Mouse (Mus musculus): ENCODE results near the gene Podxl. TPM values are rescaled to one million over a fixed set of nuclear protein-coding genes. Genes with fewer than 3 reads are reported as not detected.

Gene Podxl
- polyA plus RNA-seq, 1 experiment from 2014 or later, result 13.2 TPM

DNA sequence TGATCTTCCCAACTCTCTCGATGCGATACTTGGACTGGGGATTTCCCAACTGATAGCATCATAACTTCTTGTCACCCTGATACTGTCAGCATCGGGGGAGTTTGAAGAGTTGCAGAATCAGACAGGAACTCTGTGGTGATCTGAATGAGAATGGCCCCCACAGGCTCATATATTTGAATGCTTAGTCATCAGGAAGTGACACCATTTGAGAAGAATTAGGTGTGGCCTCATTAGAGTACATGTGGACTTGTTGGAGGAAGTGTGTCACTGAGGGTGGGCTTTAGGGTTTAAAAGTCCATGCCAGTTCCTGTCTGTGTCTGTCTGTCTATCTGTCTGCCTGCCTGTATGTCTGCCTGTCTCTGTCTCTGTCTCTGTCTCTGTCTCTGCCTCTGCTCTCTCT, 31.9 kb downstream of the Podxl start:
- Histone ChIP-seq H3K36me3 (ENCODE audit: poor library complexity, severe bottlenecking) (peaks cover 10% of the 10 kb centered on the region), H3K4me2 (no peak overlapping the region), H3K27me3 (no peaks in the 10 kb centered on the region), H3K27ac (no peak overlapping the region), H3K9ac (no peak overlapping the region), H3K9me3 (replicated peaks) (no peaks in the 10 kb centered on the region), H3K4me1 (peaks cover 4% of the 10 kb centered on the region; the same call in 1 of the 2 replicates), H3K4me3 (no peak overlapping the region)
- no peak for ATAC-seq
- 94% methylated on average over 3 of the region's 3 CpGs for WGBS

DNA sequence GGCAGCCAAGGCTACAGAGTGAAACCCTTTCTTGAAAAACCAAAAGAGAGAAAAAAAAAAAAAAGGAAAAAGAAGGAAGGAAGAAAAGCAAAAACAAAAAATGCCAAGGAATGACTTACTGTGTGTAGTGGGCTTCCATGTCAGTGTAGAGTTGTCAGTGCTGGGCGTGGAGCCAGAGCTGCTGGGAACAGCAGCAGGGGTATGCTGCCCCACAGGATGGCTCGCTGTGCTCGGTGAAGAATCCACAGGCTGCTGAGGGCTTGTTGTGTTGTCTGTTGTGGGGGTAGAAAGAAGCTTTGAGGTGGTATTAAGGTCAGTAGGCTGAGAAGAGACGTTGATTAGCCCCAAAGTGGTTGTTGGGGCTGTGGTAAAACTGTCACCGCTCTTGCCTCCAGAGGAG, 35.4 kb downstream of the Podxl start:
- Histone ChIP-seq H3K9ac (no peak overlapping the region), H3K27ac (no peak overlapping the region), H3K36me3 (ENCODE audit: poor library complexity, severe bottlenecking) (peaks cover 42% of the 10 kb centered on the region), H3K27me3 (no peaks in the 10 kb centered on the region), H3K9me3 (replicated peaks) (no peaks in the 10 kb centered on the region), H3K4me3 (no peak overlapping the region), H3K4me1 (peaks cover 5% of the 10 kb centered on the region; the same call in 1 of the 2 replicates), H3K4me2 (no peak overlapping the region)
- no peak for ATAC-seq
- WGBS, result 85% methylated on average over 5 of the region's 5 CpGs

DNA sequence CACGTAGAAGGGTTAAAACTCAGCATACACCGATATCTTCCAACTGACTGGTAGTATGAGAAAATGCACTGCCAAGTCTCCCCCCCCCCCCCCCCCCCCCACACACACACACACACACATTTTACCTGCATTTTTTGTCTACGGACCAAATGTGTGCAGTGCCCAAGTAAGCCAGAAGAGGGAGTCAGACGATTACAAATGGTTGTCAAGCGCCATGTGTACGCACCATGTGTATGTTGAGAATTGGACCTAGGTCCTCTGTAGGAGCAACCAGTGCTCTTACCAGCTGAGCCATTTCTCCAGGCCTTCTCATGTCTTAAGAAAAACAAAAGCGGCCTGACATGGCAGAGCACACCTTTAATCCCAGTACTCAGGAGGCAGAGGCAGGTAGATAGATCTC, 35.9 kb downstream of the Podxl start:
- Histone ChIP-seq H3K4me1 (peaks cover 6% of the 10 kb centered on the region; the same call in 1 of the 2 replicates), H3K4me3 (no peak overlapping the region), H3K9me3 (replicated peaks) (no peaks in the 10 kb centered on the region), H3K36me3 (ENCODE audit: poor library complexity, severe bottlenecking) (peaks cover 46% of the 10 kb centered on the region), H3K9ac (no peak overlapping the region), H3K4me2 (no peak overlapping the region), H3K27ac (no peak overlapping the region), H3K27me3 (no peaks in the 10 kb centered on the region)
- 69% methylated on average over 7 of the region's 7 CpGs for WGBS
- no peak for ATAC-seq

DNA sequence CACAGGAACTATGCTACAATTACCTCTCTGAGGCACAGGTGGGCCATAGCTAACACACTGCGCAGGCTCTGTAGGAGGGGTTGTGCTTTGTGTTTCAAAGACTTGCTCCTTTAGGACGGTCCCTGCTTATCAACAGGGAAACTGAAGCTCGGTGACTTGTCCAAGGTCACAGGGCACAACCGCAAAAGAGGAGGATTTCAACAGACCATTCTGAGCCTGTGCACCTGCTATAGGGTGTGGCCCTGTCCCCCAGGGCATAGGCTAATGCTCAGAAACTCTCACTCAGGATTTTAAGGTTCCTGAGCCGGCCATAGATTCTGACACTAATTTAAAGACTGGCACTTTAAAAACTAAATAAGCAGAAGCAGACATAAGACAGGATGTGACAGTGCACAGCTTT, 36.9 kb downstream of the Podxl start:
- no peaks in the 10 kb centered on the region for H3K9me3 ChIP-seq (replicated peaks)
- ATAC-seq, result no peak
- H3K4me1 ChIP-seq, result 0 out of 2 replicates have a peak, but pooled peaks cover 3% of the 10 kb centered on the region
- H3K36me3 ChIP-seq (ENCODE audit: poor library complexity, severe bottlenecking), result peaks cover 56% of the 10 kb centered on the region
- H3K4me3 ChIP-seq, result no peak overlapping the region
- no peaks in the 10 kb centered on the region for H3K27me3 ChIP-seq
- H3K9ac ChIP-seq, result no peak overlapping the region
- H3K4me2 ChIP-seq, result no peak overlapping the region
- H3K27ac ChIP-seq, result no peak overlapping the region
- WGBS, result 91% methylated on average over 5 of the region's 5 CpGs

DNA sequence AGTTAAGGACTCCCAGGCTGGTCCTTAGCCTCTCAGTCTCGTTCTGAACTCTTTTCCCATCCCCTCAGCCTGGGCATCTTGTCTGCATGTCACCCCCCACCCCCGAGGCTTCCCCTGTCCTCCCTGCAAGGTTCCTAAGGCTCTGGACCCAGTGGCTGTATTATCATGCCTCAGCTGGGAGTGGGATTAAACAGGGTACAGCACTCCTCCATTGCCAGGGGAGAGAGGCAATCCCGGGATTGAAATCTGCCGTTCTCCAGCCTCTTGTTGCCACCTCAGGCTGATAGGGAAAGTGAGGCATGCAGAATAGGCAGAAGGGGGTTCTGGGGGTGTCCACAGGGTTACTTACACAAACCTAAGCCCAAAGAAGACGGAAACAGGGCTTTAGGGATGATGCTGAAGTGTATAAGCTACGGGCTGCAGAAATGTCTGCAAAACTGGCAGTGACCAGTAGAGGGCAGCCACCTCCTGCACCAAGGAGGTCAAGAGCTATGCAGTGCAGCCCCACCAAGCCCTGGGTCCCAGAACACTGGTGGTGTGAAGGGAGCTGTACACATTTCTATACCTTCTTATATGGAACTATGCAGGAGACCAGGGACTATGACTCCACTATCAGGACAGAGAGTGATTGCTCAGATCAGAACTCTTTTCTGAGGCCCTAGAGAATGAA, 38.4 kb downstream of the Podxl start:
- no peak overlapping the region for H3K9ac ChIP-seq
- no peak overlapping the region for H3K4me2 ChIP-seq
- 71% methylated on average over 6 of the region's 6 CpGs for WGBS
- H3K36me3 ChIP-seq (ENCODE audit: poor library complexity, severe bottlenecking), result peaks cover 62% of the 10 kb centered on the region
- H3K4me1 ChIP-seq, result 0 out of 2 replicates have a peak, but pooled peaks cover 3% of the 10 kb centered on the region
- no peaks in the 10 kb centered on the region for H3K9me3 ChIP-seq (replicated peaks)
- peak; percentile 73 for ATAC-seq
- no peak overlapping the region for H3K4me3 ChIP-seq
- H3K27ac ChIP-seq, result no peak overlapping the region
- no peaks in the 10 kb centered on the region for H3K27me3 ChIP-seq

DNA sequence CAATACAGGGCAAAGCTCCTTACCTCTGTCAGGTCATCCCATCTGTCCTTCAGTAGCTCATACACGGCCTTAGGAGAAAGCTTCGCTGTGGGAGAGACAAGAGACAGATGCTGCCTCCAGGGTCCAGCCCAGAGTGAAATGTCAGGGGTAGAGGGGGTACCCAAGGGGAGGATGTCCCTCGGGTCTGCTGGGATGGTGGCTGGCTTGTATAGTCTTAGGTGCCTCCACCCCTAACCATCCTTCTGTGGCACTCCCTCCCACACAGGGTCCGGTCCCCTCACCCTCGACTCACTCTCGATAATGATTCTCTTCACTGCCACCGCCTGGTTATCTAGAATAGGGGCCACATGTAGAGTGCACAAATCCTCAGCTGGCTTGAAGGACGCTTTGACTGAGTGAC, 39.1 kb downstream of the Podxl start:
- no peak overlapping the region for H3K4me2 ChIP-seq
- 89% methylated on average over 8 of the region's 8 CpGs for WGBS
- H3K4me3 ChIP-seq, result no peak overlapping the region
- ATAC-seq, result no peak
- H3K9ac ChIP-seq, result no peak overlapping the region
- peaks cover 62% of the 10 kb centered on the region for H3K36me3 ChIP-seq (ENCODE audit: poor library complexity, severe bottlenecking)
- H3K27me3 ChIP-seq, result no peaks in the 10 kb centered on the region
- H3K4me1 ChIP-seq, result 0 out of 2 replicates have a peak, but pooled peaks cover 3% of the 10 kb centered on the region
- H3K27ac ChIP-seq, result no peak overlapping the region
- no peaks in the 10 kb centered on the region for H3K9me3 ChIP-seq (replicated peaks)

DNA sequence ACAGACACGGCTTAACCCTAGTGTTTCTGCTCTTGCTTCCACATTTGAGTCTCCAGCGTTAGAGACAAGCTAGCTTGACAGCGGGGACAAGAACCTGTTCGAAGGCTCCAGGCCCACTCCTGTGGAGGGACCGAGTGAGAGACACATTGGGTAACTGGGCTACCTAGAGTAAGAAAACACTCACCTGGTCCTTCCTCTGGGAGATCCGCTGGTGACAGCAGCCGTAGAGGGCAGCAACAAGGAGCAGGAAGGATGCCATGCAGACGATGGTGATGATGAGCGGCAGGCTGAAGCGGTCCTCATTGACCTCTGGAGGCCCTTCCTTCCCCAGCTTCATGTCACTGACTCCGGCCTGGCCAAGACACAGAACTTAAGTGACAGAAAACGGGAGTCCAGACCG, 39.7 kb downstream of the Podxl start:
- Histone ChIP-seq H3K4me3 (no peak overlapping the region), H3K4me2 (no peak overlapping the region), H3K9me3 (replicated peaks) (no peaks in the 10 kb centered on the region), H3K4me1 (0 out of 2 replicates have a peak, but pooled peaks cover 3% of the 10 kb centered on the region), H3K27me3 (no peaks in the 10 kb centered on the region), H3K36me3 (ENCODE audit: poor library complexity, severe bottlenecking) (peaks cover 63% of the 10 kb centered on the region), H3K9ac (no peak overlapping the region), H3K27ac (no peak overlapping the region)
- 95% methylated on average over 13 of the region's 13 CpGs for WGBS
- ATAC-seq, result no peak

DNA sequence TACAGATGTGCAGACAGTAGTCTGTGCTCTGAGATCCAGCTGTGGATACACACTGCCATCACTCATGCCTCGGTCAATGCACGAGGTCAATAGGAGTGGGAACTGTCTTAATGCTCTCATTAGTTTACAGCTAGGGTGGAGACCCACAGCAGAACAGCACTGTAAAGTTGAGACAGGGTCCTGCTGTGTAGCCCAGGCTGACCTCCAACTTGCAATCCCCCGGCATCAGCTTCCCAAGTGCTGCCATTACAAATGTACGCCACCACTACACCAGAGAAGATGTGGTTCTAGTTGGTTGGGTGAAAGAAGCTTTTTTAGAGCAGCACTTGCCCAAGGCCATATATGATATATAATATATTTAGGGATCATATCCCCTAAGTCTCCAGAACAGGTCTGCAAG, 40.1 kb downstream of the Podxl start:
- no peak for ATAC-seq
- Histone ChIP-seq H3K9me3 (replicated peaks) (no peaks in the 10 kb centered on the region), H3K4me1 (0 out of 2 replicates have a peak, but pooled peaks cover 3% of the 10 kb centered on the region), H3K27ac (no peak overlapping the region), H3K27me3 (no peaks in the 10 kb centered on the region), H3K9ac (no peak overlapping the region), H3K36me3 (ENCODE audit: poor library complexity, severe bottlenecking) (peaks cover 66% of the 10 kb centered on the region), H3K4me2 (no peak overlapping the region), H3K4me3 (no peak overlapping the region)
- 87% methylated on average over 4 of the region's 4 CpGs for WGBS

DNA sequence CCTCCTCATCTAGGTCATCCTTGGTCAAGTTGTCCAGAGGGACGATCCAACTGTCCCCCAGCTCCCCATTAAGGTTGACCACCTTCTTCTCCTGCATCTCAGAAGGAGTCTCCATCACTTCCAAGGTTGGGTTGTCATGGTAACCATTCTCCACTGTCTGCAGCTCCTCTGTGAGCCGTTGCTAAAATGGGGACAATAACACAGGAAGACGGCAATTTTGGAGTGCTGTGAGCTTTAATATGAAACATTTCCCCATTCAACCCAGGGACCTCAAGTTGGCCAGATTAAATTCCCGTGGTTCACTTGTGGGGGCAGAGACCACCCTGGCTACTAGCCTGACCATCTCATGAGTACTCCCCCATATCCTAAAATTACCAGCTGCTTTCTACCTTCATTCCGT, 40.7 kb downstream of the Podxl start:
- Histone ChIP-seq H3K4me1 (0 out of 2 replicates have a peak, but pooled peaks cover 3% of the 10 kb centered on the region), H3K9ac (no peak overlapping the region), H3K27me3 (no peaks in the 10 kb centered on the region), H3K9me3 (replicated peaks) (no peaks in the 10 kb centered on the region), H3K4me3 (no peak overlapping the region), H3K36me3 (ENCODE audit: poor library complexity, severe bottlenecking) (peaks cover 62% of the 10 kb centered on the region), H3K27ac (no peak overlapping the region), H3K4me2 (no peak overlapping the region)
- ATAC-seq, result no peak
- WGBS, result 51% methylated on average over 5 of the region's 5 CpGs

DNA sequence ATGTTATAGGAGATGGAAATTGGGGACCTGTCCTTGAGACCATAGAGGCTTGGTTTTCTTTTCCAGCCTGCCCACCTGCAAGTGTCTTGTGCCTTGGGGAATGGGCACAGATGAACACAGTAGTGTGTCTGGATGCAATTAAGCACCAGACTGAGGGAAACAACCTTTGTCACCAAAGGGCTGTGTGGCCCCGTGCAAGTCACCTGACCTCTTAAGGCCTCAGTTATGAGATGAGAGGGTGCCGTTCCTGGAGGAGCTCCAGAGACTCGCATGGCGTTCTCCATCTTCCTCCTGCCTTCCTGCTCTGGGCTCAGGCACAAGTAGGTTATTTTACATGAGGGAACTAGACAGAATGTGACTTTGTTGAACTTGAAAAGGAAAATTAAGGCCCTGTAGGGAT, 41.3 kb downstream of the Podxl start:
- ATAC-seq, result no peak
- H3K9me3 ChIP-seq (replicated peaks), result no peaks in the 10 kb centered on the region
- no peaks in the 10 kb centered on the region for H3K27me3 ChIP-seq
- no peak overlapping the region for H3K4me3 ChIP-seq
- H3K4me2 ChIP-seq, result no peak overlapping the region
- no peak overlapping the region for H3K9ac ChIP-seq
- no peak overlapping the region for H3K27ac ChIP-seq
- H3K36me3 ChIP-seq (ENCODE audit: poor library complexity, severe bottlenecking), result peaks cover 62% of the 10 kb centered on the region
- WGBS, result 90% methylated on average over 4 of the region's 4 CpGs
- H3K4me1 ChIP-seq, result 0 out of 2 replicates have a peak, but pooled peaks cover 3% of the 10 kb centered on the region

DNA sequence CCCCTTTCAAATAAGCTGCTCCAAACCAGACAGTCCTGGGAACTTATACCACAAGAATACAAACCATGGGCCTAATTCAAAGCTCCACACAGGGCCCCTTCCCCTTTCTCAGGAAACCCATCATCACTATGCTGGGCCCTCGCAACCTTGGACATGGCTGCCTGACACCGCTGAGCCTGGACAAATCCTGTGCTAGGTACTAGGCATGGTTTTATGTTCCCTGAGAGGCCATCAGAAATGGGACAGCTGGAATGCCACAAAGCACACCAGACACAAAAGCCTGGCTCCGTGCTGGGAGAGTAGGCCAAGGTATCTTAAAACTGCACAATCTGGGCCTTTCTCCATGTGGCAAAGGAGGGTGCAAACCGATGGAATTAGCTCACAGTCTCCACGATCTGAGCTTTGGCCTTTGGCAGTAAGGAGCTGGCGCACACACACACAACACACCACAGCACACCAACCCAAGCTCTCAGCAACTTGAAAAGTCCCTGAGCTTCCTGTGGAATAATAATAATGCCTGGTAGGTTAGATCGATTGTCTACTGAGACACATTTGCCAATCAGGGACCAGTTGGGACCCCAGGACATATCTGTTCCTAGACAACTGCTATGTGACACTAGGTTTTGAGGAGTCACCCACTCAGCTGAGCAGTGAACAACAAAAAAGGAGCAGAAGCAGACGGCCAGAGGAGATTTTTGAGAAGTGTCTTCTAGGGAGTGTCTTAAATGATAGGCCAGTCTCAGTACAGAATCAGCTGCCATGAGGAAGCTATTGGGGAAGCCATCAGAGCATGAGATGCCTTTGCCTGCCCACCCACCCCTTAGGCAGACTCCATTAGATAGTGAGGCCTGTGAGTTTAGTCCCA, 42.1 kb downstream of the Podxl start:
- H3K9ac ChIP-seq, result no peak overlapping the region
- H3K9me3 ChIP-seq (replicated peaks), result no peaks in the 10 kb centered on the region
- ATAC-seq, result no peak
- WGBS, result 80% methylated on average over 8 of the region's 8 CpGs
- H3K4me2 ChIP-seq, result no peak overlapping the region
- H3K4me1 ChIP-seq, result 0 out of 2 replicates have a peak, but pooled peaks cover 3% of the 10 kb centered on the region
- 0 out of 2 replicates have a peak overlapping the region, but pooled peaks have one; percentile 0 for H3K27ac ChIP-seq
- H3K36me3 ChIP-seq (ENCODE audit: poor library complexity, severe bottlenecking), result peaks cover 57% of the 10 kb centered on the region
- H3K4me3 ChIP-seq, result no peak overlapping the region
- H3K27me3 ChIP-seq, result no peaks in the 10 kb centered on the region

DNA sequence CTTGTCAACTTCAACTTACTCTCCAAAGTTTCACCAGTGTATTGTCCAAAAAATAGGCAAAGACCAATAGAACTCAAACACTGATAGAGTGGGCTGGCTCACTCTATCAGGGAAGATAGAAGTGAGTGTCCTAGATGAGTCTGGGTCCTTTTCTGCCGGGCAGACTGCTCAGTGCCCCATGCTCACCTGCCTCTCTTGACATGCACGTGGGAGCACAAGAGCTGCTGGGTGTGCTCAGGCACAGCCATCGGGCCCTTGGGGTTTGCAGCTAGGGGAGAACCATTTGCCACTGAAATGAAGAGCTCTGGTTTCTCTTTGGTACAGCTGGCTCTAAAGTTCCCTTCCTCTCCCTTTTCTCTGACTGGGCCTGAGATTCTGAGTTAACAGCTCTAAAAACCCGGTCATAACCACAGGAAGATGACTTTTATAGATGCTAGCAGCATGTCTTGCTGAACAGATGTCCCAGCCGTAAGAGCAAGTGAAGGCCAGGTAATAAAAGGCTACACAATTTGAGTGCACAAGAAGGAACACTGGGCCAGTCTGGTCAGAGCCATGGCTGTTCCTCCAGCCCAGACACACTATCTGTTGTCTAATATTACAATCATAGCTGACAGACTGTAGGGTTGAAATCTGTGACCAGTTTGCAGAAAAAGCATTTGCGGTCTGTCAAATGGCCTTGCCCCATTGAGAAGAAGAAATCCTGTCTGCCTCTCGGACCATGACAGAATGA, 43.1 kb downstream of the Podxl start:
- WGBS, result 82% methylated on average over 7 of the region's 7 CpGs
- Histone ChIP-seq H3K27ac (no peak overlapping the region), H3K36me3 (ENCODE audit: poor library complexity, severe bottlenecking) (peaks cover 47% of the 10 kb centered on the region), H3K9ac (no peak overlapping the region), H3K4me2 (no peak overlapping the region), H3K27me3 (no peaks in the 10 kb centered on the region), H3K9me3 (replicated peaks) (no peaks in the 10 kb centered on the region), H3K4me3 (no peak overlapping the region), H3K4me1 (0 out of 2 replicates have a peak, but pooled peaks cover 3% of the 10 kb centered on the region)
- ATAC-seq, result no peak

Measured in forebrain, embryonic 13.5 days (tissue).